Mouse (Mus musculus): ENCODE results near the gene Hist2h2ab. TPM values are rescaled to one million over a fixed set of nuclear protein-coding genes. Genes with fewer than 3 reads are reported as not detected.
A peak's percentile ranks its signal among the peaks of the same experiment; 100 is the strongest.
"Not testable (repeated sequence)": the region's sequence is repeated elsewhere in the genome, so short reads cannot be mapped to it uniquely, and the experiment has no call there.

The Hist2h2ab gene
- polyA plus RNA-seq, 1 experiment from 2014 or later, result 1.4 TPM

- Histone ChIP-seq H3K4me2 (peak within 1 kb of the TSS; percentile 81), H3K27ac (no peak within 1 kb of the TSS), H3K4me3 (peak within 1 kb of the TSS; percentile 52), H3K9ac (peak within 1 kb of the TSS; percentile 58), H3K27me3 (no peaks in the 10 kb centered on the region), H3K36me3 (peaks cover 22% of the 10 kb centered on the region), H3K9me3 (no peaks in the 10 kb centered on the region), H3K4me1 (peaks cover 17% of the 10 kb centered on the region)
- peak; percentile 56 for ATAC-seq (ENCODE audit: borderline replicate concordance, extremely low read depth, low FRiP score, low TSS enrichment)
- 1% methylated on average over 19 of the region's 23 CpGs for WGBS
Observed at GRCm38 (mm10) chr3:96180727-96181477, 38.8 kb upstream of the Hist2h2ab start, which contains the start of gene Sv2a. Gene Sv2a (plus strand): TSS chr3:96181151.

GRCm38 (mm10) chr3:96181510-96182381 lies 37.9 kb upstream of the Hist2h2ab start:
- H3K36me3 ChIP-seq, result peaks cover 14% of the 10 kb centered on the region
- no peak overlapping the region for H3K9ac ChIP-seq
- H3K4me1 ChIP-seq, result peaks cover 17% of the 10 kb centered on the region
- 28% methylated on average over 12 of the region's 12 CpGs for WGBS
- peak overlapping the region; percentile 81 for H3K4me2 ChIP-seq
- ATAC-seq (ENCODE audit: borderline replicate concordance, extremely low read depth, low FRiP score, low TSS enrichment), result peak; percentile 36; the same call in 1 of the 2 replicates
- H3K4me3 ChIP-seq, result peak overlapping the region; percentile 52
- H3K9me3 ChIP-seq, result no peaks in the 10 kb centered on the region
- no peaks in the 10 kb centered on the region for H3K27me3 ChIP-seq
- no peak overlapping the region for H3K27ac ChIP-seq

GRCm38 (mm10) chr3:96182382-96182776 lies 37.3 kb upstream of the Hist2h2ab start:
- 10% methylated on average over 4 of the region's 4 CpGs for WGBS

GRCm38 (mm10) chr3:96192977-96193376 lies 26.7 kb upstream of the Hist2h2ab start:
- Histone ChIP-seq H3K9ac (no peak overlapping the region), H3K9me3 (no peaks in the 10 kb centered on the region), H3K4me1 (peaks cover 10% of the 10 kb centered on the region), H3K27me3 (no peaks in the 10 kb centered on the region), H3K27ac (no peak overlapping the region), H3K36me3 (no peaks in the 10 kb centered on the region), H3K4me3 (no peak overlapping the region), H3K4me2 (no peak overlapping the region)
- WGBS, result 55% methylated on average over 12 of the region's 12 CpGs
- ATAC-seq (ENCODE audit: borderline replicate concordance, extremely low read depth, low FRiP score, low TSS enrichment), result no peak

More at GRCm38 (mm10) chr3:96182382-96182776, 37.3 kb upstream of the Hist2h2ab start:
- Histone ChIP-seq H3K9ac (no peak overlapping the region), H3K4me2 (peak overlapping the region; percentile 81), H3K36me3 (peaks cover 11% of the 10 kb centered on the region), H3K27me3 (no peaks in the 10 kb centered on the region), H3K9me3 (no peaks in the 10 kb centered on the region), H3K4me3 (no peak overlapping the region), H3K27ac (no peak overlapping the region), H3K4me1 (peaks cover 17% of the 10 kb centered on the region)
- no peak for ATAC-seq (ENCODE audit: borderline replicate concordance, extremely low read depth, low FRiP score, low TSS enrichment)

GRCm38 (mm10) chr3:96194966-96195365 lies 24.7 kb upstream of the Hist2h2ab start:
- WGBS, result 81% methylated on average over 10 of the region's 10 CpGs
- no peak for ATAC-seq (ENCODE audit: borderline replicate concordance, extremely low read depth, low FRiP score, low TSS enrichment)
- Histone ChIP-seq H3K27me3 (no peaks in the 10 kb centered on the region), H3K4me1 (peaks cover 13% of the 10 kb centered on the region), H3K9me3 (no peaks in the 10 kb centered on the region), H3K9ac (no peak overlapping the region), H3K27ac (no peak overlapping the region), H3K36me3 (no peaks in the 10 kb centered on the region), H3K4me2 (no peak overlapping the region), H3K4me3 (no peak overlapping the region)

GRCm38 (mm10) chr3:96195616-96196313 lies 23.9 kb upstream of the Hist2h2ab start:
- Histone ChIP-seq H3K27ac (no peak overlapping the region), H3K9me3 (no peaks in the 10 kb centered on the region), H3K4me1 (peaks cover 13% of the 10 kb centered on the region), H3K4me3 (no peak overlapping the region), H3K27me3 (no peaks in the 10 kb centered on the region), H3K4me2 (peak overlapping the region; percentile 99; the same call in 1 of the 2 replicates), H3K9ac (no peak overlapping the region), H3K36me3 (no peaks in the 10 kb centered on the region)
- no peak for ATAC-seq (ENCODE audit: borderline replicate concordance, extremely low read depth, low FRiP score, low TSS enrichment)
- 90% methylated on average over 11 of the region's 11 CpGs for whole genome bisulfite sequencing

GRCm38 (mm10) chr3:96196437-96197128 lies 23.1 kb upstream of the Hist2h2ab start:
- no peaks in the 10 kb centered on the region for H3K36me3 ChIP-seq
- H3K9me3 ChIP-seq, result no peaks in the 10 kb centered on the region
- H3K27ac ChIP-seq, result peak overlapping the region; percentile 94
- peak overlapping the region; percentile 99 for H3K4me2 ChIP-seq
- H3K27me3 ChIP-seq, result no peaks in the 10 kb centered on the region
- peaks cover 13% of the 10 kb centered on the region for H3K4me1 ChIP-seq
- ATAC-seq (ENCODE audit: borderline replicate concordance, extremely low read depth, low FRiP score, low TSS enrichment), result no peak; the same call in 1 of the 2 replicates
- peak overlapping the region; percentile 81 for H3K9ac ChIP-seq
- 18% methylated on average over 27 of the region's 27 CpGs for WGBS
- H3K4me3 ChIP-seq, result peak overlapping the region; percentile 65

- ATAC-seq (ENCODE audit: borderline replicate concordance, extremely low read depth, low FRiP score, low TSS enrichment), result peak; percentile 92
- under 1% methylated on average over 50 of the region's 50 CpGs for WGBS
Observed at GRCm38 (mm10) chr3:96197129-96197749, 22.4 kb upstream of the Hist2h2ab start.

GRCm38 (mm10) chr3:96198181-96198580 lies 21.5 kb upstream of the Hist2h2ab start:
- Histone ChIP-seq H3K36me3 (no peaks in the 10 kb centered on the region), H3K4me1 (peaks cover 13% of the 10 kb centered on the region), H3K9ac (no peak overlapping the region), H3K4me2 (peak overlapping the region; percentile 99), H3K27ac (peak overlapping the region; percentile 29; the same call in 1 of the 2 replicates), H3K4me3 (peak overlapping the region; percentile 65), H3K27me3 (no peaks in the 10 kb centered on the region), H3K9me3 (no peaks in the 10 kb centered on the region)
- peak; percentile 29; the same call in 1 of the 2 replicates for ATAC-seq (ENCODE audit: borderline replicate concordance, extremely low read depth, low FRiP score, low TSS enrichment)
- WGBS, result 7% methylated on average over 6 of the region's 6 CpGs

More at GRCm38 (mm10) chr3:96197129-96197749, 22.4 kb upstream of the Hist2h2ab start:
- no peaks in the 10 kb centered on the region for H3K27me3 ChIP-seq
- H3K9me3 ChIP-seq, result no peaks in the 10 kb centered on the region
- H3K4me1 ChIP-seq, result peaks cover 13% of the 10 kb centered on the region
- H3K4me2 ChIP-seq, result peak overlapping the region; percentile 99
- peak overlapping the region; percentile 65 for H3K4me3 ChIP-seq
- H3K27ac ChIP-seq, result peak overlapping the region; percentile 94
- H3K9ac ChIP-seq, result peak overlapping the region; percentile 81
- no peaks in the 10 kb centered on the region for H3K36me3 ChIP-seq

- not testable (repeated sequence) for H3K9ac ChIP-seq; H3K9me3 ChIP-seq; ATAC-seq (ENCODE audit: borderline replicate concordance, extremely low read depth, low FRiP score, low TSS enrichment); H3K4me3 ChIP-seq; H3K27ac ChIP-seq; H3K27me3 ChIP-seq; H3K36me3 ChIP-seq
- H3K4me1 ChIP-seq, result peaks cover 13% of the 10 kb centered on the region
- 23% methylated on average over 8 of the region's 8 CpGs for WGBS
- peak overlapping the region; percentile 99 for H3K4me2 ChIP-seq
Observed at GRCm38 (mm10) chr3:96198601-96199251, 20.9 kb upstream of the Hist2h2ab start.

All from lung, embryonic 15.5 days (tissue).